Mouse (Mus musculus): ENCODE measurements around the gene Pikfyve. TPM values are rescaled to one million over a fixed set of nuclear protein-coding genes. Genes with fewer than 3 reads are reported as not detected.

Gene Pikfyve
- polyA plus RNA-seq (2012; rRNA removed): 4.7 and 6.2 TPM in 2 replicates

- Histone ChIP-seq H3K36me3 (ENCODE audit: control insufficient read depth, insufficient read depth, low read length) (no peaks in the 10 kb centered on the region; the same call in 1 of the 2 replicates), H3K4me3 (ENCODE audit: extremely low read depth, insufficient read depth, insufficient read length) (peak within 1 kb of the TSS; percentile 88), H3K27ac (ENCODE audit: insufficient read depth, low read length) (peak within 1 kb of the TSS; percentile 74), H3K27me3 (ENCODE audit: control insufficient read depth, insufficient read depth, low read length) (0 out of 2 replicates have a peak, but pooled peaks cover 2% of the 10 kb centered on the region), H3K4me1 (ENCODE audit: control insufficient read depth, insufficient read depth, insufficient read length) (peaks cover 2% of the 10 kb centered on the region; the same call in 1 of the 2 replicates)
- WGBS: under 1% methylated on average over 64 of the region's 71 CpGs
- TF ChIP-seq CTCF (IDR thresholded peaks at IDR 0.05; ENCODE audit: extremely low read depth, insufficient read depth, insufficient read length, insufficient replicate concordance) (no peak), POLR2A (IDR thresholded peaks at IDR 0.05; ENCODE audit: low read depth, low read length) (peak; percentile 92)
- peak; percentile 94 for DNase-seq (ENCODE audit: low read depth in 1 of 2, low spot score in 2 of 2)
Observed at GRCm38 (mm10) chr1:65186287-65187073, at the start of gene Pikfyve, which contains the start of gene Idh1. Gene Pikfyve (plus strand): TSS chr1:65186683. Gene Idh1 (minus strand): TSS chr1:65186500.

- DNase-seq (ENCODE audit: low read depth in 1 of 2, low spot score in 2 of 2): no peak
- Histone ChIP-seq H3K36me3 (ENCODE audit: control insufficient read depth, insufficient read depth, low read length) (no peaks in the 10 kb centered on the region), H3K27ac (ENCODE audit: insufficient read depth, low read length) (no peak overlapping the region), H3K27me3 (ENCODE audit: control insufficient read depth, insufficient read depth, low read length) (no peaks in the 10 kb centered on the region), H3K4me1 (ENCODE audit: control insufficient read depth, insufficient read depth, insufficient read length) (no peaks in the 10 kb centered on the region), H3K4me3 (ENCODE audit: extremely low read depth, insufficient read depth, insufficient read length) (no peak overlapping the region)
- 91% methylated on average over 6 of the region's 6 CpGs for WGBS
- TF ChIP-seq POLR2A (IDR thresholded peaks at IDR 0.05; ENCODE audit: low read depth, low read length) (no peak), CTCF (IDR thresholded peaks at IDR 0.05; ENCODE audit: extremely low read depth, insufficient read depth, insufficient read length, insufficient replicate concordance) (no peak)
Observed at GRCm38 (mm10) chr1:65137560-65137959, 48.9 kb upstream of the Pikfyve start.

GRCm38 (mm10) chr1:65144783-65145182, 41.7 kb upstream of the Pikfyve start:
- 94% methylated on average over 2 of the region's 2 CpGs for WGBS
- no peaks in the 10 kb centered on the region for H3K27me3 ChIP-seq (ENCODE audit: control insufficient read depth, insufficient read depth, low read length)

DNA sequence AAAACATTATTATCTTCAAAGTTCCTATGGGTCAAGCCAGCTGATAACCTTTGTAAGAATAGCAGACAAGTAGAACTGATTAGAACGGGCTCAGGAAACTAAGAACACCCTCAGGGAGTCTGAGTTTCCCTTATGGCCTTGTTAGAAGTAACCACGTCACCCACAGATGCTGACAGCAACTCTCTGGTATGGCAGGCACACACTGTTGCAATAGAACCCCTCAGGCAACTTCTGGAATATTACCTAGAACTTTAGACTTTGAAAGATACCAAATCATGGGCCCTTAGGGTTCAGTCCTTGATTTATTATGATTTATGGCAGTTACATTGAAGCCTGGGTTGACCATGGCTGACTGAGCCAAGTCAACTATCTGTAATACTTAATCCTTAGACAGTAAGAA, 39.9 kb upstream of the Pikfyve start:
- 42% methylated on average over 2 of the region's 2 CpGs for WGBS
- no peak overlapping the region for H3K4me3 ChIP-seq (ENCODE audit: extremely low read depth, insufficient read depth, insufficient read length)
- DNase-seq (ENCODE audit: low read depth in 1 of 2, low spot score in 2 of 2): no peak
- H3K36me3 ChIP-seq (ENCODE audit: control insufficient read depth, insufficient read depth, low read length): no peaks in the 10 kb centered on the region
- H3K27ac ChIP-seq (ENCODE audit: insufficient read depth, low read length): no peak overlapping the region
- H3K4me1 ChIP-seq (ENCODE audit: control insufficient read depth, insufficient read depth, insufficient read length): no peaks in the 10 kb centered on the region
- TF ChIP-seq CTCF (IDR thresholded peaks at IDR 0.05; ENCODE audit: extremely low read depth, insufficient read depth, insufficient read length, insufficient replicate concordance): no peak
- no peak for TF ChIP-seq POLR2A (IDR thresholded peaks at IDR 0.05; ENCODE audit: low read depth, low read length)
- H3K27me3 ChIP-seq (ENCODE audit: control insufficient read depth, insufficient read depth, low read length): no peaks in the 10 kb centered on the region

More at GRCm38 (mm10) chr1:65144783-65145182, 41.7 kb upstream of the Pikfyve start:
- Histone ChIP-seq H3K36me3 (ENCODE audit: control insufficient read depth, insufficient read depth, low read length) (no peaks in the 10 kb centered on the region), H3K4me1 (ENCODE audit: control insufficient read depth, insufficient read depth, insufficient read length) (no peaks in the 10 kb centered on the region), H3K27ac (ENCODE audit: insufficient read depth, low read length) (no peak overlapping the region), H3K4me3 (ENCODE audit: extremely low read depth, insufficient read depth, insufficient read length) (no peak overlapping the region)
- no peak for DNase-seq (ENCODE audit: low read depth in 1 of 2, low spot score in 2 of 2)
- no peak for TF ChIP-seq CTCF (IDR thresholded peaks at IDR 0.05; ENCODE audit: extremely low read depth, insufficient read depth, insufficient read length, insufficient replicate concordance)
- TF ChIP-seq POLR2A (IDR thresholded peaks at IDR 0.05; ENCODE audit: low read depth, low read length): no peak

- Histone ChIP-seq H3K27me3 (ENCODE audit: control insufficient read depth, insufficient read depth, low read length) (no peaks in the 10 kb centered on the region), H3K36me3 (ENCODE audit: control insufficient read depth, insufficient read depth, low read length) (no peaks in the 10 kb centered on the region), H3K27ac (ENCODE audit: insufficient read depth, low read length) (no peak overlapping the region), H3K4me1 (ENCODE audit: control insufficient read depth, insufficient read depth, insufficient read length) (no peaks in the 10 kb centered on the region), H3K4me3 (ENCODE audit: extremely low read depth, insufficient read depth, insufficient read length) (no peak overlapping the region)
- TF ChIP-seq POLR2A (IDR thresholded peaks at IDR 0.05; ENCODE audit: low read depth, low read length) (no peak), CTCF (IDR thresholded peaks at IDR 0.05; ENCODE audit: extremely low read depth, insufficient read depth, insufficient read length, insufficient replicate concordance) (no peak)
- WGBS: 96% methylated on average over 5 of the region's 5 CpGs
- DNase-seq (ENCODE audit: low read depth in 1 of 2, low spot score in 2 of 2): no peak
Observed at GRCm38 (mm10) chr1:65147326-65147725, 39.2 kb upstream of the Pikfyve start.

- H3K27me3 ChIP-seq (ENCODE audit: control insufficient read depth, insufficient read depth, low read length): no peaks in the 10 kb centered on the region
- no peaks in the 10 kb centered on the region for H3K36me3 ChIP-seq (ENCODE audit: control insufficient read depth, insufficient read depth, low read length)
- TF ChIP-seq POLR2A (IDR thresholded peaks at IDR 0.05; ENCODE audit: low read depth, low read length): no peak
- TF ChIP-seq CTCF (IDR thresholded peaks at IDR 0.05; ENCODE audit: extremely low read depth, insufficient read depth, insufficient read length, insufficient replicate concordance): no peak
- H3K4me3 ChIP-seq (ENCODE audit: extremely low read depth, insufficient read depth, insufficient read length): no peak overlapping the region
- no peak overlapping the region for H3K27ac ChIP-seq (ENCODE audit: insufficient read depth, low read length)
- no peaks in the 10 kb centered on the region for H3K4me1 ChIP-seq (ENCODE audit: control insufficient read depth, insufficient read depth, insufficient read length)
- 77% methylated on average over 3 of the region's 3 CpGs for WGBS
- DNase-seq (ENCODE audit: low read depth in 1 of 2, low spot score in 2 of 2): no peak
Observed at GRCm38 (mm10) chr1:65147971-65148370, 38.5 kb upstream of the Pikfyve start.

DNA sequence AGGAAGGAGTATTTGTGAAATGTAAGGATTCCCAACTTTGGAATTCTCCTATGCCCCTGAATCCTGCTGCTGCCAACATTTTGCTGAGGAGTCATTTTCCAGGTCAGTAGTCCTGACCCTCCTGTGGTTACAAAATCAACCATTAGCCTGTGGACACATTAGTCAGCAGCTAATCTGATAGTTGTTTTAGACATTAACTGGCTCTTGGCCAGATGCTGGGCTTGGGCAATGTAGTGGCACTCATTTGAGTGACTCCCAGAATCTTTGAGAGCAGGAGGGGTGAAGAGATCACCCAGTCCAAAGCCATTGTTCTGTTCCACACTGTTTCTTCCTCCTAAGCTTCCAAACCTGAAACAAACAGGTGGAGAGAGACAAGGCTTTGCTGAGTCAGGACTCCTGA, 31.7 kb upstream of the Pikfyve start:
- no peak for TF ChIP-seq CTCF (IDR thresholded peaks at IDR 0.05; ENCODE audit: extremely low read depth, insufficient read depth, insufficient read length, insufficient replicate concordance)
- no peak for TF ChIP-seq POLR2A (IDR thresholded peaks at IDR 0.05; ENCODE audit: low read depth, low read length)
- no peak for DNase-seq (ENCODE audit: low read depth in 1 of 2, low spot score in 2 of 2)
- H3K36me3 ChIP-seq (ENCODE audit: control insufficient read depth, insufficient read depth, low read length): peaks cover 1% of the 10 kb centered on the region; the same call in 1 of the 2 replicates

More for the DNA sequence above, 31.7 kb upstream of the Pikfyve start:
- Histone ChIP-seq H3K4me3 (ENCODE audit: extremely low read depth, insufficient read depth, insufficient read length) (no peak overlapping the region), H3K4me1 (ENCODE audit: control insufficient read depth, insufficient read depth, insufficient read length) (no peaks in the 10 kb centered on the region), H3K27me3 (ENCODE audit: control insufficient read depth, insufficient read depth, low read length) (no peaks in the 10 kb centered on the region), H3K27ac (ENCODE audit: insufficient read depth, low read length) (no peak overlapping the region)
